Mouse (Mus musculus): Measurements from ENCODE around the gene Zscan12. TPM values are rescaled to one million over a fixed set of nuclear protein-coding genes. Genes with fewer than 3 reads are reported as not detected.
A peak's percentile ranks its signal among the peaks of the same experiment; 100 is the strongest.

The Zscan12 gene
- total and polyA plus RNA-seq, 3 experiments = 10.2 to 14.7 (median 10.6) TPM

DNA sequence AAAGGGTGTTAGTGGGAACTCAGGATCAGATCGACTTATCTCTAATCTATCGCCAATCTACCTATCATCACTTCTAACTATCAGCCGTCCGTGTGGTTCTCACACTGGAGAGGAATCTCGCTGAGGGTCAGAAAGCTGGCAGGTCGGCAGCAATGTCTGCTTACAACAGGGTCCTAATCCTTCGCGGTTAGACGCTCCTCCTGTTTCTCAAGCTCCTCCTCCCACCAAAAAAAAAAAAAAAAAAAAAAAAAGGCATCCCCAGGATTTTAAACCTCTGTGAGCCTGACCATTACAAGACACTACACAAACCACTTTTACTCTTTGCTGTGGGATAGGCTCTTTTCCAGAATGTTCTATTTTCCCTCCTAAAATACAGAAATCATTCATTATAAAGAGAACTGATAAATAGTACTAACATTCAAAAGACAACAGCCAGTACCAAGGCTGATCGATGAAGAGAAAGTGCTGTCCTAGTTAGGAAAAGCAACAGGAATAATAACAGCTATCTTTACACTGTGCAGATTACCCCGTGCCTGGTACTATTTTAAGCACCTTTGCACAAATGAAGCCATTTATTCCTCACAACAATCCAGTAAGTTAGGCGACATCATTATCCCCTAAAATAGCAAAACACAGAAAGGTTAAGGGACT, 39.1 kb downstream of the Zscan12 start:
- Histone ChIP-seq H3K4me2 (ENCODE audit: insufficient read depth, low read depth, poor library complexity, severe bottlenecking) (peak overlapping the region; percentile 86), H3K27ac (ENCODE audit: insufficient read depth, low read depth) (no peak overlapping the region), H3K4me1 (ENCODE audit: control insufficient read depth in 1 of 2, insufficient read depth in 2 of 2) (peaks cover 0 to 42% of the 10 kb centered on the region in 2 experiments; a peak in 2 of 4 replicates), H3K79me2 (replicated peaks; ENCODE audit: control insufficient read depth, extremely low read depth, insufficient read depth, poor library complexity, severe bottlenecking) (peaks cover 18% of the 10 kb centered on the region), H3K9me3 (replicated peaks; ENCODE audit: low read length) (no peaks in the 10 kb centered on the region), H3K36me3 (replicated peaks in 1 of 2; ENCODE audit: control insufficient read depth in 1 of 2, insufficient read depth in 1 of 2, low read length in 1 of 2) (peaks cover 20 to 36% of the 10 kb centered on the region in 2 experiments), H3K9ac (ENCODE audit: insufficient read depth, low read depth) (peak overlapping the region; percentile 96), H3K27me3 (replicated peaks) (no peaks in the 10 kb centered on the region), H3K4me3 (replicated peaks in 1 of 3; ENCODE audit: low read depth in 2 of 3, low read length in 2 of 3, poor library complexity in 1 of 3) (peak overlapping the region; percentile 69 to 76 (median 75))
- 0 out of 2 replicates have a peak, but pooled peaks have one; percentile 14 for TF ChIP-seq CHD2 (IDR thresholded peaks at IDR 0.05; ENCODE audit: low read length)
- no peak for TF ChIP-seq RCOR1 (conservative IDR thresholded peaks at IDR 0.05; ENCODE audit: low read depth, low read length)
- no peak for TF ChIP-seq USF1 (IDR thresholded peaks at IDR 0.05; ENCODE audit: low read depth, low read length)
- TF ChIP-seq MAX (IDR thresholded peaks at IDR 0.05; ENCODE audit: low read length) = 0 out of 2 replicates have a peak, but pooled peaks have one; percentile 23
- TF ChIP-seq ZNF384 (IDR thresholded peaks at IDR 0.05; ENCODE audit: low read depth, low read length) = peak; percentile 97
- peak; percentile 34 for DNase-seq (ENCODE audit: extremely low read depth)
- dilution Hi-C loops (cut with MboI; ENCODE audit: extremely low pct_ligation_motif_present, extremely low pct_unique_long_range_greater_than_20kb, low sequenced_read_pairs) (no loop called here), in situ Hi-C loops (cut with MboI; ENCODE audit: low pct_ligation_motif_present, low pct_unique_long_range_greater_than_20kb, low sequenced_read_pairs) (loop anchor here (10.0 to 25.0 kb wide), 2 partner anchors 53 to 611 kb away; partner anchors contain the start of genes Prss16 and Zscan26)

DNA sequence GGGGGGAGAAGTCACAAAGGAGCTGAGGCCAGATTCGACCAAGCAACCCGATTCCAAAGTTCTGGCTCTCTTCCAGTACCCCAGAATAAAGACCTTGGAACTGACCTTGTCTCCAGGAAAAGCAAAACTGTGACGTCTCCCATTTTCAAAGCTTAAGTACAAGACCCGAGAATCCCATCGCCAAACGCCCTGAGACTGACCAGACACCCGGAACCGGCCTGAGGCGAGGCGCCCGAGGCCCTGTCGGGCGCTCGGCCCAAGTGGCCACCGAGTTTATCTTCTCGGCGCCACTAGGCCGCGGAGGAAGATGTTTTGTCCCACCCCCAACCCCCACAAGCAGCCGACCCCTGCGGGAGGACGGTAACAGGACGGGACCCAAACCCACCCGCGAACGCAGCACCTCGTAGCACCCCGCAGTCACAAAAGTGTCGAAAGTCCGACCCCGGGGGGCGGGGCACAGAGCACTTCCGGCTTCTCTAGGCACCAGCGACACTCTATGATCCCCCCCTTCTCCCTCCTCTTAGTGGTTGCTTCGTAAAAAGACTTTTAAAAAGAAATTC, 39.7 kb downstream of the Zscan12 start, which contains the start of gene Zkscan3:
Zkscan3 (minus strand) TSS at position 469 of the 560 bp plus-strand sequence.
- no peak within 1 kb of the TSS for H3K27ac ChIP-seq (ENCODE audit: insufficient read depth, low read depth)
- peaks cover 17 to 31% of the 10 kb centered on the region in 2 experiments for H3K36me3 ChIP-seq (replicated peaks in 1 of 2; ENCODE audit: control insufficient read depth in 1 of 2, insufficient read depth in 1 of 2, low read length in 1 of 2)
- H3K4me3 ChIP-seq (replicated peaks in 1 of 3; ENCODE audit: low read depth in 2 of 3, low read length in 2 of 3, poor library complexity in 1 of 3) = peak within 1 kb of the TSS; percentile 69 to 76 (median 75)
- H3K79me2 ChIP-seq (replicated peaks; ENCODE audit: control insufficient read depth, extremely low read depth, insufficient read depth, poor library complexity, severe bottlenecking) = peaks cover 18% of the 10 kb centered on the region
- in situ Hi-C loops (cut with MboI; ENCODE audit: low pct_ligation_motif_present, low pct_unique_long_range_greater_than_20kb, low sequenced_read_pairs) (loop anchor here (10.0 to 25.0 kb wide), 2 partner anchors 52 to 610 kb away; partner anchors contain the start of genes Prss16 and Zscan26), dilution Hi-C loops (cut with MboI; ENCODE audit: extremely low pct_ligation_motif_present, extremely low pct_unique_long_range_greater_than_20kb, low sequenced_read_pairs) (no loop called here)
- H3K4me2 ChIP-seq (ENCODE audit: insufficient read depth, low read depth, poor library complexity, severe bottlenecking) = peak within 1 kb of the TSS; percentile 86
- no peaks in the 10 kb centered on the region for H3K27me3 ChIP-seq (replicated peaks)
- H3K4me1 ChIP-seq (ENCODE audit: control insufficient read depth in 1 of 2, insufficient read depth in 2 of 2) = peaks cover 0 to 38% of the 10 kb centered on the region in 2 experiments; a peak in 2 of 4 replicates
- H3K9me3 ChIP-seq (replicated peaks; ENCODE audit: low read length) = no peaks in the 10 kb centered on the region
- TF ChIP-seq HCFC1 (IDR thresholded peaks at IDR 0.05; ENCODE audit: low read depth, low read length) (peak; percentile 83), KAT2A (IDR thresholded peaks at IDR 0.05; ENCODE audit: insufficient replicate concordance, low read length) (0 out of 2 replicates have a peak, but pooled peaks have one; percentile 60), IRF4 (IDR thresholded peaks at IDR 0.05; ENCODE audit: low read depth, low read length) (peak; percentile 48; the same call in 1 of the 2 replicates), ZNF384 (IDR thresholded peaks at IDR 0.05; ENCODE audit: low read depth, low read length) (peak; percentile 32; the same call in 1 of the 2 replicates), TCF12 (IDR thresholded peaks at IDR 0.05; ENCODE audit: low read depth, low read length) (peak; percentile 88), SIN3A (IDR thresholded peaks at IDR 0.05; ENCODE audit: low read length) (peak; percentile 85), RAD21 (IDR thresholded peaks at IDR 0.05; ENCODE audit: low read depth, low read length) (no peak), NELFE (IDR thresholded peaks at IDR 0.05; ENCODE audit: low read depth, low read length) (peak; percentile 72), MAZ (IDR thresholded peaks at IDR 0.05; ENCODE audit: low read depth, low read length) (peak; percentile 89), POLR2A (IDR thresholded peaks at IDR 0.05; ENCODE audit: low read depth, low read length) (peak; percentile 89), MXI1 (IDR thresholded peaks at IDR 0.05; ENCODE audit: low read depth, low read length) (peak; percentile 58; the same call in 1 of the 2 replicates), CHD1 (IDR thresholded peaks at IDR 0.05; ENCODE audit: low read depth, low read length) (no peak), ELF1 (IDR thresholded peaks at IDR 0.05; ENCODE audit: low read depth, low read length) (peak; percentile 90), TBP (conservative IDR thresholded peaks at IDR 0.05; ENCODE audit: low read depth, low read length) (peak; percentile 76; the same call in 1 of the 2 replicates), ZC3H11A (IDR thresholded peaks at IDR 0.05; ENCODE audit: low read depth, low read length) (no peak)
- DNase-seq (ENCODE audit: extremely low read depth) = peak; percentile 77
- H3K9ac ChIP-seq (ENCODE audit: insufficient read depth, low read depth) = peak within 1 kb of the TSS; percentile 96
